Mouse (Mus musculus) G1E (cell line): ENCODE data around the gene March6. TPM values are rescaled to one million over a fixed set of nuclear protein-coding genes. Genes with fewer than 3 reads are reported as not detected.

Source experiments
- ATAC-seq: 2 replicates; pipeline ENCODE4 v1.8.0; 2016; ENCODE audit warnings: mild to moderate bottlenecking; ENCODE audit not compliant: insufficient number of reproducible peaks, poor library complexity, low FRiP score, severe bottlenecking; ENCODE audit errors: extremely low read depth
- DNase-seq: peaks from one replicate; pipeline ENCODE4 v3.0.0; 2012; ENCODE audit warnings: low spot score
- H3K27me3 ChIP-seq: 2 replicates; pipeline ENCODE4 v1.6.1; 2012; ENCODE audit warnings: mild to moderate bottlenecking, low read length, inconsistent platforms; ENCODE audit not compliant: insufficient read depth
- H3K36me3 ChIP-seq: replicated peaks from 2 replicates; pipeline ENCODE3; 2012; ENCODE audit warnings: mild to moderate bottlenecking, inconsistent platforms
- H3K4me1 ChIP-seq: 2 replicates; pipeline ENCODE4 v1.6.1; 2012; ENCODE audit warnings: low read depth, low read length, inconsistent platforms, mixed read lengths; ENCODE audit not compliant: insufficient read depth
- H3K4me3 ChIP-seq: 2 replicates; pipeline ENCODE4 v1.5.1; 2012; ENCODE audit warnings: low read depth, mild to moderate bottlenecking, inconsistent platforms, low read length, moderate library complexity, mixed read lengths
- H3K9me3 ChIP-seq: replicated peaks from 2 replicates; pipeline ENCODE4 v1.6.1; 2012; ENCODE audit warnings: inconsistent platforms
- CTCF ChIP-seq: IDR thresholded peaks from 2 replicates; pipeline ENCODE4 v1.5.1; 2012; ENCODE audit warnings: low read depth, low read length, inconsistent platforms, mixed read lengths
- GATA1 ChIP-seq: IDR thresholded peaks from 2 replicates; pipeline ENCODE4 v1.6.1; 2012; ENCODE audit warnings: borderline replicate concordance, low read length, inconsistent platforms, mixed read lengths
- GATA2 ChIP-seq: IDR thresholded peaks from 2 replicates; pipeline ENCODE4 v1.6.1; 2012; ENCODE audit warnings: low read depth, low read length, inconsistent platforms, borderline replicate concordance
- POLR2AphosphoS5 ChIP-seq: IDR thresholded peaks from 2 replicates; pipeline ENCODE4 v1.6.1; 2012; ENCODE audit warnings: low read depth, low read length, inconsistent platforms; ENCODE audit not compliant: insufficient replicate concordance
- TAL1 ChIP-seq: conservative IDR thresholded peaks from 2 replicates; pipeline ENCODE4 v1.6.1; 2012; ENCODE audit warnings: low read depth, low read length, inconsistent platforms, mixed read lengths
- polyA plus RNA-seq: library from polyadenylated mRNA; stranded (reverse); fragments of >175 nt; gene quantifications from 2 replicates; pipeline ENCODE4 v1.2.3, GENCODE M21; 2012
- total RNA-seq, 2 experiments: library from RNA; stranded (forward) in 1 of 2; stranded (reverse) in 1 of 2; fragments of 200-1000 nt in 1 of 2; fragments of >200 nt in 1 of 2; fragmentation: Nextera tagmentation in 1 of 2; gene quantifications; 2 replicates each; pipeline ENCODE4 v1.2.3; 2014 to 2017

The March6 gene
- total and polyA plus RNA-seq, 3 experiments, result 44.3 to 64.9 (median 61.1) TPM

- Histone ChIP-seq H3K4me3 (no peak overlapping the region), H3K4me1 (peaks cover 2% of the 10 kb centered on the region; the same call in 1 of the 2 replicates), H3K27me3 (peaks cover 23% of the 10 kb centered on the region), H3K9me3 (no peaks in the 10 kb centered on the region), H3K36me3 (no peaks in the 10 kb centered on the region)
- no peak for TF ChIP-seq TAL1
- no peak for TF ChIP-seq POLR2AphosphoS5
- no peak for TF ChIP-seq GATA1
- TF ChIP-seq GATA2, result no peak
- no peak for TF ChIP-seq CTCF
- ATAC-seq (no peak), DNase-seq (no peak)
Measured at GRCm38 (mm10) chr15:31427390-31427789, 103.5 kb downstream of the March6 start.

GRCm38 (mm10) chr15:31426066-31426706 is 104.7 kb downstream of the March6 start:
- no peak for ATAC-seq
- H3K9me3 ChIP-seq, result no peaks in the 10 kb centered on the region
- TF ChIP-seq GATA1 (no peak), POLR2AphosphoS5 (no peak), TAL1 (no peak), GATA2 (no peak), CTCF (no peak)

GRCm38 (mm10) chr15:31422649-31423369 is 108.0 kb downstream of the March6 start:
- H3K4me3 ChIP-seq, result no peak overlapping the region
- DNase-seq, result no peak
- no peak for ATAC-seq
- no peaks in the 10 kb centered on the region for H3K36me3 ChIP-seq
- H3K9me3 ChIP-seq, result no peaks in the 10 kb centered on the region
- peaks cover 12% of the 10 kb centered on the region for H3K27me3 ChIP-seq
- TF ChIP-seq POLR2AphosphoS5, result no peak
- TF ChIP-seq GATA1, result no peak
- no peak for TF ChIP-seq TAL1
- TF ChIP-seq GATA2, result no peak
- TF ChIP-seq CTCF, result no peak
- peaks cover 12% of the 10 kb centered on the region for H3K4me1 ChIP-seq

More at GRCm38 (mm10) chr15:31426066-31426706, 104.7 kb downstream of the March6 start:
- no peak overlapping the region for H3K4me3 ChIP-seq
- H3K4me1 ChIP-seq, result peaks cover 2% of the 10 kb centered on the region; the same call in 1 of the 2 replicates
- no peaks in the 10 kb centered on the region for H3K36me3 ChIP-seq
- DNase-seq, result no peak
- H3K27me3 ChIP-seq, result peaks cover 21% of the 10 kb centered on the region

GRCm38 (mm10) chr15:31419037-31419436 is 111.8 kb downstream of the March6 start:
- peaks cover 2% of the 10 kb centered on the region; the same call in 1 of the 2 replicates for H3K9me3 ChIP-seq
- no peak overlapping the region for H3K4me3 ChIP-seq
- peaks cover 5% of the 10 kb centered on the region for H3K27me3 ChIP-seq
- no peaks in the 10 kb centered on the region for H3K36me3 ChIP-seq
- peaks cover 23% of the 10 kb centered on the region for H3K4me1 ChIP-seq
- peak; percentile 43 for TF ChIP-seq CTCF
- no peak for TF ChIP-seq POLR2AphosphoS5
- ATAC-seq (no peak), DNase-seq (no peak)

GRCm38 (mm10) chr15:31418686-31419024 is 112.2 kb downstream of the March6 start:
- TF ChIP-seq GATA2 (no peak), TAL1 (no peak), CTCF (no peak), GATA1 (no peak), POLR2AphosphoS5 (no peak)
- DNase-seq, result no peak
- peaks cover 26% of the 10 kb centered on the region for H3K4me1 ChIP-seq
- no peak for ATAC-seq
- peaks cover 5% of the 10 kb centered on the region for H3K27me3 ChIP-seq
- H3K36me3 ChIP-seq, result no peaks in the 10 kb centered on the region
- H3K4me3 ChIP-seq, result no peak overlapping the region; the same call in 1 of the 2 replicates
- H3K9me3 ChIP-seq, result peaks cover 2% of the 10 kb centered on the region; the same call in 1 of the 2 replicates

- H3K9me3 ChIP-seq, result peaks cover 2% of the 10 kb centered on the region; the same call in 1 of the 2 replicates
- peak; percentile 79 for ATAC-seq
- H3K36me3 ChIP-seq, result no peaks in the 10 kb centered on the region
- H3K4me1 ChIP-seq, result peaks cover 31% of the 10 kb centered on the region
- DNase-seq, result peak; percentile 58
- peaks cover 5% of the 10 kb centered on the region for H3K27me3 ChIP-seq
- H3K4me3 ChIP-seq, result peak overlapping the region; percentile 64; the same call in 1 of the 2 replicates
- TF ChIP-seq GATA2 (no peak), TAL1 (no peak; the same call in 1 of the 2 replicates), POLR2AphosphoS5 (no peak), GATA1 (no peak), CTCF (no peak)
Measured at GRCm38 (mm10) chr15:31417796-31418685, 112.8 kb downstream of the March6 start.
